In the genomic region with DNA sequence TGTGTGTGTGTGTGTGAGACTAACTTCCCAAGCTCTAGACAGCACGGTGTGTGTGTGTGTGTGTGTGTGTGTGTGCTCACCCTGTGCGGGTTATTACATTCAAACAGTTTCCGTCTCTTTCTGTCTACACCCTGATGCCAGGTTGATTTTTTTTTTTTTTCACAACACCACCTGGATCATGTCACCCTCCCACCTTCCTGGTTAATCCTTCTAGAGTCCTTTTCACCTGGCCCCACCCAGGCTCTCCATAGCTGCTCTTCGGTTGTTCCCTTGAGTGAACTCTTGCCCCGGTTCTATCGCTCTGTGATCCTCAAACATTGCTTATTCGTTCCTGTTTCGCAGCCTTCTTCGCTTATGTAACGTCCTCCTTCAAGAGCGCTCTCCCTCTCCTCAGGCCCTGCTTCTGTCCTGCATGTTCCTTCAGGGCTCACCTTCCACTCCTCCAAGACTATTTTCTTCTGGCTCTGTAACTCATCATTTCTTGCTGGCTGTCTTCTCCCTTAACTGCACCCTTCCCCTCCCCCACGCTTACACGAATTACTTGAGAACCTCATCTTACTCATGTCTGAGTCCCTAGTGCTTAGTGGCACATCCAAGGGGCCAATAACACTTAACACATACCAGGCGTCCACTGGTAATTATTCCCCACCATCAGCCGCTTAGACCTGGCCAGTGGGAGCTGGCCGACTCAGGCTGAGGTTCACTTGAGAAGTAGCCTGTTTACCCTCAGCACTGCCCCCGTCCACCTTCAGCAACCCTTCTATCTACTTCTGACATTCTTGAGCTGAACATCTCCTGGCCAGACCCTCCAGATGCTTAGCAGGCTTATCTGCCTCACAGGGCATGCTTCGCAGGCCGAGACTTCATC, we compare ENCODE assay signal across 17 mouse cellular contexts. TPM values are rescaled to one million over a fixed set of nuclear protein-coding genes. Genes with fewer than 3 reads are reported as not detected.
DNase-seq lines count a peak whose midpoint lies in the region; ATAC-seq and TF ChIP-seq lines count a peak whose summit lies in the region.
"Had no signal": no experiment of that assay in that cellular context is flagged by ENCODE, and none has a peak within 500 bp of the region (broad histone marks: within the 10 kb centered on the region; RNA-seq: fewer than 3 reads in every experiment).

No protein-coding gene starts in this region.

- 0 out of 2 replicates have a peak, but pooled peaks have one; percentile 18 for ATAC-seq in kidney, embryonic 15.5 days (replicated peaks; ENCODE audit: low FRiP score)
- peak; percentile 63; the same call in 1 of the 2 replicates for ATAC-seq in stomach, postnatal 0 days (ENCODE audit: low FRiP score, low TSS enrichment)
- ATAC-seq: forebrain, postnatal 0 days had no signal

- TF ChIP-seq EP300 in stomach, postnatal 0 days (optimal IDR thresholded peaks at IDR 0.05), result no peak

- no peak overlapping the region for H3K27ac ChIP-seq in kidney, embryonic 15.5 days
- peak overlapping the region; percentile 79 for H3K27ac ChIP-seq in limb, embryonic 10.5 days
- H3K27ac ChIP-seq in stomach, postnatal 0 days (replicated peaks), result no peak overlapping the region
- H3K27ac ChIP-seq: embryonic facial prominence, embryonic 13.5 days; gastrocnemius, adult 2 months; neural tube, embryonic 13.5 days had no signal

- H3K36me3 ChIP-seq in kidney, embryonic 15.5 days, result no peaks in the 10 kb centered on the region
- no peaks in the 10 kb centered on the region for H3K36me3 ChIP-seq in limb, embryonic 10.5 days
- no peaks in the 10 kb centered on the region for H3K36me3 ChIP-seq in stomach, postnatal 0 days (ENCODE audit: control insufficient read depth, insufficient read depth, low read length)
- H3K36me3 ChIP-seq: embryonic facial prominence, embryonic 13.5 days; neural tube, embryonic 13.5 days had no signal

- no peak for TF ChIP-seq CTCF in stomach, postnatal 0 days (IDR thresholded peaks at IDR 0.05; ENCODE audit: low read depth)

- no peak overlapping the region for H3K4me3 ChIP-seq in kidney, embryonic 15.5 days (replicated peaks)
- peak overlapping the region; percentile 37 for H3K4me3 ChIP-seq in limb, embryonic 10.5 days
- H3K4me3 ChIP-seq in stomach, postnatal 0 days (ENCODE audit: low read depth, low read length), result no peak overlapping the region
- H3K4me3 ChIP-seq: embryonic facial prominence, embryonic 13.5 days; gastrocnemius, adult 2 months; neural tube, embryonic 13.5 days had no signal

- H3K27me3 ChIP-seq in kidney, embryonic 15.5 days, result peaks cover 17% of the 10 kb centered on the region
- H3K27me3 ChIP-seq in limb, embryonic 10.5 days (ENCODE audit: low read depth, poor library complexity, severe bottlenecking), result peaks cover 19% of the 10 kb centered on the region
- H3K27me3 ChIP-seq in stomach, postnatal 0 days (ENCODE audit: control insufficient read depth, insufficient read depth, low read length), result no peaks in the 10 kb centered on the region

- 44% methylated on average over 19 of the region's 19 CpGs for WGBS in kidney, embryonic 15.5 days
- WGBS in limb, embryonic 10.5 days, result 27% methylated on average over 19 of the region's 19 CpGs
- WGBS in stomach, postnatal 0 days, result 31% methylated on average over 19 of the region's 19 CpGs

- DNase-seq in kidney, adult 11 months, result no peak
- peak; percentile 34 for DNase-seq in embryo, embryonic 9.5 days (ENCODE audit: extremely low spot score)
- peak; percentile 39 for DNase-seq in limb, embryonic 10.5 days (ENCODE audit: low spot score)
- peak; percentile 26 for DNase-seq in stomach, postnatal 0 days (ENCODE audit: low spot score)
- no peak for DNase-seq in gastrocnemius, postnatal 4 days (ENCODE audit: low spot score in 2 of 2)
- no peak for DNase-seq in cerebellum, postnatal 25 days
- DNase-seq: adrenal gland, postnatal 25 days; B cell, adult 2 months; cerebellum, adult 8-10 months; forebrain, postnatal 0 days; gastrocnemius, adult 2 months; kidney, postnatal 14 days; thymus, postnatal 36 days had no signal

- no peaks in the 10 kb centered on the region for H3K9me3 ChIP-seq in kidney, embryonic 15.5 days (replicated peaks)
- H3K9me3 ChIP-seq in limb, embryonic 10.5 days (replicated peaks), result no peaks in the 10 kb centered on the region
- H3K9me3 ChIP-seq in stomach, postnatal 0 days (ENCODE audit: control insufficient read depth, low read length), result no peaks in the 10 kb centered on the region
- H3K9me3 ChIP-seq: embryonic facial prominence, embryonic 13.5 days; neural tube, embryonic 13.5 days had no signal

- no peak overlapping the region for H3K4me2 ChIP-seq in kidney, embryonic 15.5 days
- no peak overlapping the region for H3K4me2 ChIP-seq in stomach, postnatal 0 days (replicated peaks; ENCODE audit: low read depth)
- H3K4me2 ChIP-seq: embryonic facial prominence, embryonic 13.5 days; neural tube, embryonic 13.5 days had no signal

- H3K9ac ChIP-seq in kidney, embryonic 15.5 days, result no peak overlapping the region
- no peak overlapping the region for H3K9ac ChIP-seq in stomach, postnatal 0 days (ENCODE audit: low read length)
- H3K9ac ChIP-seq: embryonic facial prominence, embryonic 13.5 days; forebrain, postnatal 0 days; neural tube, embryonic 13.5 days had no signal

- peaks cover 14% of the 10 kb centered on the region for H3K4me1 ChIP-seq in kidney, embryonic 15.5 days
- H3K4me1 ChIP-seq in limb, embryonic 10.5 days, result peaks cover 42% of the 10 kb centered on the region
- H3K4me1 ChIP-seq in stomach, postnatal 0 days (replicated peaks; ENCODE audit: control insufficient read depth, insufficient read depth), result no peaks in the 10 kb centered on the region

RNA-seq across cellular contexts. Expression of a gene that starts 19.7 kb away (rescaled TPM):
- polyA plus RNA-seq in kidney, embryonic 15.5 days (2015; fragmentation: Nextera tagmentation; extraction: Ambion mirVana), result 0.22 and 0.91 TPM in 2 replicates
- polyA plus RNA-seq in limb, embryonic 10.5 days (2016; fragmentation: Nextera tagmentation; extraction: Ambion mirVana), result 3.0 and 4.0 TPM in 2 replicates
- polyA plus RNA-seq in stomach, postnatal 0 days (2015; fragmentation: Nextera tagmentation; extraction: Ambion mirVana), result 0.83 and 0.87 TPM in 2 replicates
- total RNA-seq in gastrocnemius, postnatal 4 days (2021), result under 1 TPM in 1 of 2 experiments, not detected in 1; 0.08 TPM
- total RNA-seq: forebrain, postnatal 0 days; gastrocnemius, adult 2 months; hematopoietic stem cell, adult 5-6 weeks had no signal
- polyA plus RNA-seq: forebrain, postnatal 0 days had no signal

Comparison
In these comparisons a context has a peak if more than half of its experiments do, and no peak if none do; other contexts are left out.
1. DNase-seq: peak in embryo, embryonic 9.5 days (single experiment), limb, embryonic 10.5 days (single experiment) and stomach, postnatal 0 days (single experiment); none in kidney, adult 11 months (single experiment), gastrocnemius, postnatal 4 days (0 of 2) and cerebellum, postnatal 25 days (0 of 2).